ENCODE assay signal across 28 mouse cellular contexts in the genomic region with DNA sequence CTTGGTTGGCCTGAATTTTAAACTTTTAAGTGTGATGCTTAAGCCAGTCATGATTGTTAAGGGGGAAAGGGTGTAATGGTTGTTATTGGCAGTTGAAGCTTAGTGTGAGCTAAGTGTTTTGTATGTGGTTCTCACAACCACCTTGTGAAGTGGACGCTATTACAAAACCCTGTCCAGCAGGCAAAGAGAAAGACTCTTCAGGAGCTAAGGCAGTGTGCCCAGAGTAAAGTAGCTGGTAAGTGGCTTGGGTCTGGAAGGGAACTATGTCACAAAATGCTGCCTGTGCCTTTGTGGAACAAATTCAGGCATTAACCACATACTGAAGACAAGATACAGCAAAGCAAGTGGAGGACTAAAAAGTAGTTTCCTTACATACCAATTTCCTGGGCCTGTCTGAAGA. TPM values are rescaled to one million over a fixed set of nuclear protein-coding genes. Genes with fewer than 3 reads are reported as not detected.
"Had no signal": no experiment of that assay in that cellular context is flagged by ENCODE, and none has a peak within 500 bp of the region (broad histone marks: within the 10 kb centered on the region; RNA-seq: fewer than 3 reads in every experiment).

No protein-coding gene starts in this region.

- H3K27me3 ChIP-seq: heart, embryonic 12.5 days; hindbrain, embryonic 13.5 days; hindbrain, embryonic 15.5 days; kidney, embryonic 15.5 days; limb, embryonic 12.5 days had no signal

- H3K4me1 ChIP-seq: heart, embryonic 10.5 days; heart, embryonic 12.5 days; hindbrain, embryonic 13.5 days; hindbrain, embryonic 15.5 days; kidney, embryonic 15.5 days; limb, embryonic 10.5 days had no signal

- H3K9ac ChIP-seq: heart, embryonic 12.5 days; hindbrain, embryonic 13.5 days; hindbrain, embryonic 15.5 days; kidney, embryonic 15.5 days; limb, embryonic 12.5 days had no signal

- H3K9me3 ChIP-seq: heart, embryonic 10.5 days; hindbrain, embryonic 13.5 days; hindbrain, embryonic 15.5 days; kidney, embryonic 15.5 days; limb, embryonic 10.5 days; limb, embryonic 12.5 days had no signal

- ATAC-seq: hindbrain, postnatal 0 days; intestine, embryonic 16.5 days had no signal

- H3K4me2 ChIP-seq: heart, embryonic 12.5 days; hindbrain, embryonic 13.5 days; hindbrain, embryonic 15.5 days; kidney, embryonic 15.5 days; limb, embryonic 12.5 days had no signal

- DNase-seq: gastrocnemius, postnatal 14 days; heart, adult 18-20 months; heart, postnatal 10 days; kidney, adult 11 months; kidney, adult 2 months; kidney, adult 9 months; kidney, postnatal 14 days; kidney, postnatal 36 days; layer of hippocampus, adult 9-11 months; layer of hippocampus, postnatal 36 days; liver had no signal

- H3K4me3 ChIP-seq: heart, embryonic 10.5 days; heart, embryonic 12.5 days; hindbrain, embryonic 13.5 days; hindbrain, embryonic 15.5 days; kidney, embryonic 15.5 days; limb, embryonic 10.5 days; limb, embryonic 12.5 days had no signal

- H3K27ac ChIP-seq: heart, embryonic 10.5 days; hindbrain, embryonic 13.5 days; hindbrain, embryonic 15.5 days; hindbrain, postnatal 0 days; kidney, embryonic 15.5 days; kidney, postnatal 0 days; limb, embryonic 10.5 days; limb, embryonic 12.5 days had no signal

- H3K36me3 ChIP-seq: heart, embryonic 10.5 days; heart, embryonic 12.5 days; hindbrain, embryonic 13.5 days; hindbrain, embryonic 15.5 days; kidney, embryonic 15.5 days; limb, embryonic 10.5 days; limb, embryonic 12.5 days had no signal

RNA-seq across cellular contexts. Expression of gene Abcc12, which starts 34.5 kb away (rescaled TPM):
- total RNA-seq: gastrocnemius, adult 18-20 months; granulocyte monocyte progenitor cell, adult 5-6 weeks; heart, adult 8-10 months; heart, postnatal 25 days; hematopoietic stem cell, adult 5-6 weeks had no signal
- polyA plus RNA-seq: heart, embryonic 10.5 days; heart, embryonic 12.5 days; heart, embryonic 14.5 days; hindbrain, embryonic 11.5 days had no signal
